Mouse (Mus musculus): ENCODE measurements around the gene Ctnnd2. TPM values are rescaled to one million over a fixed set of nuclear protein-coding genes. Genes with fewer than 3 reads are reported as not detected.
A peak's percentile ranks its signal among the peaks of the same experiment; 100 is the strongest.

Gene Ctnnd2
- total RNA-seq, 2 experiments from 2014 or later: 220 to 250 TPM

GRCm38 (mm10) chr15:30383075-30383842 is 210.9 kb downstream of the Ctnnd2 start:
- no peak for DNase-seq (ENCODE audit: low spot score in 2 of 2)

GRCm38 (mm10) chr15:30384386-30384785 is 212.0 kb downstream of the Ctnnd2 start:
- DNase-seq (ENCODE audit: low spot score in 2 of 2): no peak

- DNase-seq (ENCODE audit: low spot score in 2 of 2): no peak
Observed at GRCm38 (mm10) chr15:30386489-30386888, 214.1 kb downstream of the Ctnnd2 start.

- no peak for DNase-seq (ENCODE audit: low spot score in 2 of 2)
Observed at GRCm38 (mm10) chr15:30387244-30387643, 214.9 kb downstream of the Ctnnd2 start.

- DNase-seq (ENCODE audit: low spot score in 2 of 2): no peak
Observed at GRCm38 (mm10) chr15:30401111-30401510, 228.7 kb downstream of the Ctnnd2 start.

GRCm38 (mm10) chr15:30406254-30406653 is 233.9 kb downstream of the Ctnnd2 start:
- no peak for DNase-seq (ENCODE audit: low spot score in 2 of 2)

- DNase-seq (ENCODE audit: low spot score in 2 of 2): no peak
Observed at GRCm38 (mm10) chr15:30423146-30423545, 250.8 kb downstream of the Ctnnd2 start.

- DNase-seq (ENCODE audit: low spot score in 2 of 2): peak; percentile 24 to 26
Observed at GRCm38 (mm10) chr15:30424290-30424689, 251.9 kb downstream of the Ctnnd2 start.

GRCm38 (mm10) chr15:30427342-30427741 is 254.9 kb downstream of the Ctnnd2 start:
- peak in 1 of 2 experiments; percentile 21 for DNase-seq (ENCODE audit: low spot score in 2 of 2)

- no peak for DNase-seq (ENCODE audit: low spot score in 2 of 2)
Observed at GRCm38 (mm10) chr15:30439045-30439444, 266.7 kb downstream of the Ctnnd2 start.

GRCm38 (mm10) chr15:30450765-30451164 is 278.4 kb downstream of the Ctnnd2 start:
- DNase-seq (ENCODE audit: low spot score in 2 of 2): peak in 1 of 2 experiments; percentile 63

- DNase-seq (ENCODE audit: low spot score in 2 of 2): no peak
Observed at GRCm38 (mm10) chr15:30451921-30452320, 279.5 kb downstream of the Ctnnd2 start.

GRCm38 (mm10) chr15:30457541-30458250 is 285.3 kb downstream of the Ctnnd2 start:
- DNase-seq (ENCODE audit: low spot score in 2 of 2): peak in 1 of 2 experiments; percentile 59

GRCm38 (mm10) chr15:30458671-30459070 is 286.3 kb downstream of the Ctnnd2 start:
- no peak for DNase-seq (ENCODE audit: low spot score in 2 of 2)

- DNase-seq (ENCODE audit: low spot score in 2 of 2): no peak
Observed at GRCm38 (mm10) chr15:30460341-30461125, 288.1 kb downstream of the Ctnnd2 start.

GRCm38 (mm10) chr15:30462804-30463423 is 290.5 kb downstream of the Ctnnd2 start:
- DNase-seq (ENCODE audit: low spot score in 2 of 2): no peak

GRCm38 (mm10) chr15:30463471-30464047 is 291.2 kb downstream of the Ctnnd2 start:
- no peak for DNase-seq (ENCODE audit: low spot score in 2 of 2)

- no peak for DNase-seq (ENCODE audit: low spot score in 2 of 2)
Observed at GRCm38 (mm10) chr15:30466950-30467543, 294.7 kb downstream of the Ctnnd2 start.

- DNase-seq (ENCODE audit: low spot score in 2 of 2): no peak
Observed at GRCm38 (mm10) chr15:30468773-30469172, 296.4 kb downstream of the Ctnnd2 start.

- no peak for DNase-seq (ENCODE audit: low spot score in 2 of 2)
Observed at GRCm38 (mm10) chr15:30471280-30471966, 299.0 kb downstream of the Ctnnd2 start.
